Mouse (Mus musculus): ENCODE data around the gene Gigyf1.
A peak's percentile ranks its signal among the peaks of the same experiment; 100 is the strongest.

Gigyf1 gene

DNA sequence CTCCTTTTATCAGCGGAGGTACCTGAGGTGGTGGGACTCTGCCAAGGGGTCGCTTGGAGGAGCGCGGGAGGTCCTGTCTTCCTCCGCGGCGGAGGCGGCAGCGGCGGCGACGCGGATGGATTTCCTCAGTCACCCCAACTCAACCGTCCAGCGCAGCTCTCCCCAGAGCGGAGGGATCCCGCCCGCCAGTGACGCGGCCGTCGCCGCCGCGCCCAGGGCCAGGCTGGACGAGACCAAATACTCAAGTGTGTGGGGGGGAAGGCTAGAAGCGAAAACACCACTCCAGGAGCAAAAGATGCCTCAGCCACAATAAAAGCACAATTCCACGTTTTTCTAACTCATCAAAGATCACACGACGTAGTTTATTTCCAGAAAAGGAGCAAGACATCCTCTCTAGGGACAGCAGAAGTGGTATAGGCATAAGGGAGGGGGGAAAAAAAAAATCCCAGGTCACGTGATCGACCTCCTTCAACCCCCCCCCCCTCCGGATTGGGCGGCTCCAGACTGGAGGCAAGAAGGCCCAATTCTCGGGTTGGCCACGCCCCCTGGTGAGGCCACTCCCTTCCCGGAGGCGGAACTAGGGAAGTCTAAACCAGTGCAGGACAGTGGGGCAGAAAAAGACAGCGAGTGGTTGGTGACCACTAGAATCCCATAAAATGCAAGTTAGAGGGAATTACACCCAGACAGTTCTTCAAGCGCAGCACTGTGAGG is 14.9 kb downstream of the Gigyf1 start, which contains the start of the genes Epo and Gnb2:
Epo (minus strand) TSS at position 126 of the 711 bp plus-strand sequence.
Gnb2 (minus strand) TSS at position 394 of the 711 bp plus-strand sequence.
- peak; percentile 98 for DNase-seq (ENCODE audit: low read depth, low spot score)

DNA sequence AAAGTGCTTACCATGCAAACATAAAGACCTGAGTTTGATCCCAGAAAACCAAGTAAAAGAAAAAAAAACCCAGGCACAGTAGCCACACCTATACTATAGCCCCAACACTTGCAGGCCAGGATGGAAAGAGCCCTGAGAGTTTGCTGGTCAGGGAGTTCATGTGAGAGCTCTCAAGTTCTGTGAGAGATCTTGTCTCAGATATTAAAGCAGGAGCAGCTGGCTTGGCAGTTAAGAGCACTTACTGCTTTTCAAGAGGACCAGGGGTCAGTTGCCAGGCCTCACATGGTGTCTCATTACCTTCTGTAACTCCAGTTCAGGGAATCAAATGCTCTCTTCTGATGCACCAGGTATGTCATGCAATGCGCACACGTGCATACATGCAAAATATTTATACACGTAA is 16.4 kb downstream of the Gigyf1 start:
- no peak for DNase-seq (ENCODE audit: low read depth, low spot score)

DNA sequence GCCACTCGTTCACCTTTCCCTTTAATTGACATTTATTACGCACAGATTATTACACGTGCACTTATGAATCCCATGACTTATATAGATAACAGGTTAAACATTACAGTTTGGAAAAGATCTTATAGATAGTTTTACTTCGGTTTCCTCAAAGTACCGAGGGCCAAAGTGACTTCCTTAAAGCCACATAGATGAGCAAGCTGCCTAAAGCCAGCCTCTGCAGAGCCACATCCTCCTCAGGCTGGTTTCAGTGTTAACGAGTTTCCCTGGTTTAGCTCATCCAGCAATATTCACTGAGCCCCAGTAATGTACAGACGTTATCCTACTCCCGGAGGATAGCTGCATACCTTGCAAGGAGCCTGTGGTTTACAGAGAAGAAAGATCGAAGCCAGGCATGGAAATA is 17.0 kb downstream of the Gigyf1 start:
- DNase-seq (ENCODE audit: low read depth, low spot score), result no peak

DNA sequence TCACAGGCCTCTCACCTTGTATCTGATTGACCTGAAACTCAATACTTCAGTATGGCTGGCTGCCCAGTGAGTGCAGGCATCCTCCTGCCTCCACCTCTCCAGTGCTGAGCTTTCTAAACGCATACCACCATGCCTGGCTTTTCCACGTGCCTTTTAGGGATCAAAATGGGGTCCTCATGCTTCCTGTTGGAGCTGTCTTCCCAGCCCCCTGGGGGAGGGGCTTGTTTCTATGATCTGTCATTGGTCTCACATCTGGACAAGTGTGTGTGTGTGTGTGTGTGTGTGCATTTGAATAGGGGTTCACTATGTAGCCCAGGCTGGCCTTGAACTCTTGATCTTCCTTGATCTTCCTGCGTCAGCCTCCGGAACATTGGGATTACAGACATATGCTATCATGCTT is 19.1 kb downstream of the Gigyf1 start:
- no peak for DNase-seq (ENCODE audit: low read depth, low spot score)

DNA sequence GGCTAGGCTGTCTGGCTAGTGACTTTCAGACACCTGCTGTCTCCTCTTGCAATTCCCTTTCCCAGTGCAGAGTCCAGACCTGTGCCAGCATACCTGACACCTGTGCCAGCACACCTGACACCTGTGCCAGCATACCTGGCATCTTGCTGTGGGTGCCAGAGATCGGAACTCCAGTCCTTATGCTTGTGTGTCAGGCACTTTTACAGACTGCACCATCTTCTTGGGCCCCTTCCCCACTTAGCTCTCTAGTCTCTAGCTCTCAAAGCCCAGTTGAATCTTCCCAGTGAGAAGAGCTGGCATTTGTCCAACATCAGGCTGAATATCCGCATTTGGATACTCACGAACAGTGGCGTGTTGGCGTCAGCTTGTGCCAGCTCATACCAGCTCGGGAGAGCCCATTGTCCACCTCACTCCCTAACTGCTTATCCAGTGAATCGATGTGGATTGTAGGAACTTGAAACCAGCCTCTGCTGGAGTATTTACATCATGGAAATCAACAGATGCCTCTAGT is 21.0 kb downstream of the Gigyf1 start:
- no peak for DNase-seq (ENCODE audit: low read depth, low spot score)

DNA sequence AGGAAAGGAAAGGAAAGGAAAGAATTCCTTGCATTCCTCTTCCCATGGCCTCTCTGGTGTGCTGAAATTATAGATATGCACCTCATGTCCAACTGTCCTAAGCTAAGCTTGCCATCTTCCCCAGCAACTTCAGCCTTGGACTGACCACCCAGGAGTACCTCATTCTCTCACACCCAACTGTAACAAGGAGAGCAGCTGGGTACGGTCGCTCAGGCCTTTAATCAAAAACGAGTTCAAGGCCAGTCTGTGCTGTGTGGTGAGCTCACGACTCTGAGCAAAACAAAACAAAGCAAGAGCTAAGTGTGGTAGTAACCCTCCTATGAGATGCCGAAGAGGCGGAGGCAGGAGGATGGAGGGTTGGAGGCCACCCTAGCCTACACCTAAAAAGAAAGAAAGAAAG is 22.6 kb downstream of the Gigyf1 start:
- no peak for DNase-seq (ENCODE audit: low read depth, low spot score)

DNA sequence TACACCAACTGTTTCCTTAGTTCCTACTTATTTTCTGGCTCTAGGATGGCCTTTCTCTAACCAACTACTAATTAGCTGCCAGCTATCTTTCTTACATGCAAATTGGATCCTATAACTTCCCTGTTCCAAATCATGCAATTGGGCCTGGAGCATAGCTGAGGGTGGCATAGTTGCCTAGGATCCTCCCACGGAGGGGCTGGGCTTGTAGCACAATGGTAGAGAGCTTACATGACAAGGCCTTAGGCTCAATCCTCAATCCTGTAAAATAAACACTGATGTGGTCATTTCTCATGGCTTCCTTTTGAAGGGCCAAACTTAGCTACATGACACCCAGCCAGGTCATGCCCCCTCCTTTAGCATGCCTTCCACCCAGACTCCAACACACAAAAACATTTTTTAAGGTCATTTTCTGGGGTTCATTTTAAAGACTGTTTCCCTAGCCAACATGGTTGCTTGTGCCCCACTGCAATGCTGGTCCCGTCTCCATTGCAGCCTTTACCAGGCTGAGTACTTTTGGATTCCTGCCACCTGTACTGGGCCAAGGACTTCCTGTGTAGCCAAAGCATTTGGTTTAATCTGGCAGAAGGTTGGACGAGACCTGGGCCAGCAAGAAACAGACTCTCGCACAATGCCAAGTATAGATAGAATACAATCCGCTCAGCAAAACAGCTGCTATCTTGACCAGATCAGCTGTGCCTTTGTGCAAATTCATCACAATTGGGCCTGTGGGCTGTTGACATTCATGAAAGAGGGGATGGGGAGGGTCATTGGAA is 23.6 kb downstream of the Gigyf1 start:
- no peak for DNase-seq (ENCODE audit: low read depth, low spot score)

- no peak for DNase-seq (ENCODE audit: low read depth, low spot score)
Observed at GRCm38 (mm10) chr5:137544926-137545325, 26.6 kb downstream of the Gigyf1 start.

GRCm38 (mm10) chr5:137545596-137545995 is 27.2 kb downstream of the Gigyf1 start:
- DNase-seq (ENCODE audit: low read depth, low spot score), result no peak

- no peak for DNase-seq (ENCODE audit: low read depth, low spot score)
Observed at GRCm38 (mm10) chr5:137549840-137550239, 31.5 kb downstream of the Gigyf1 start.

GRCm38 (mm10) chr5:137551119-137551518 is 32.8 kb downstream of the Gigyf1 start:
- no peak for DNase-seq (ENCODE audit: low read depth, low spot score)

GRCm38 (mm10) chr5:137553000-137553399 is 34.7 kb downstream of the Gigyf1 start:
- no peak for DNase-seq (ENCODE audit: low read depth, low spot score)

DNA sequence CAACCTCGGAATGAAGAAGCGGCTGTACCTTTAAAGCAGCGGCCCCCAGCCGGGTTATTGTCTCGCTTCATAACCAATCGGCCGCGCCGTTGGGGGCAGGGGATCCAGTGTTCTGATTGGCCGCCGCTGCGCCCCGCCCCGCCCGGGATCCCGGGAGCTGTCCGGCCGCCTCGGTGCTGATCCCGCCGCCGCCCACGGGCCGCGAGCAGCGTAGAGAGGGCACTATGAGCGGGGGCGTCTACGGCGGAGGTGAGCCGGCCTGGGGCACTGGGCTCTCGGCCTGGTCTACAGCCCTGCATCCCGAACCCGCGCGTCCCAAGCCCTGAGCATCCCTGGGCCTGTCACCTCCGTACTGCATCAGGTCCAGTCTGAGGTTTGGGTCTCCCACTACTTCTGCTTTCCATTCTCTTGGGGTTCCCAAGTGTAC is 35.1 kb downstream of the Gigyf1 start, which contains the start of gene Actl6b:
Actl6b (plus strand) TSS at position 107 of the 427 bp plus-strand sequence.
- peak; percentile 76 for DNase-seq (ENCODE audit: low read depth, low spot score)

GRCm38 (mm10) chr5:137553898-137554297 is 35.5 kb downstream of the Gigyf1 start:
- DNase-seq (ENCODE audit: low read depth, low spot score), result no peak

- no peak for DNase-seq (ENCODE audit: low read depth, low spot score)
Observed at GRCm38 (mm10) chr5:137561556-137561955, 43.2 kb downstream of the Gigyf1 start.

GRCm38 (mm10) chr5:137562965-137563364 is 44.6 kb downstream of the Gigyf1 start:
- DNase-seq (ENCODE audit: low read depth, low spot score), result no peak

GRCm38 (mm10) chr5:137565744-137566143 is 47.4 kb downstream of the Gigyf1 start:
- DNase-seq (ENCODE audit: low read depth, low spot score), result no peak

GRCm38 (mm10) chr5:137566416-137566815 is 48.1 kb downstream of the Gigyf1 start:
- DNase-seq (ENCODE audit: low read depth, low spot score), result no peak

DNA sequence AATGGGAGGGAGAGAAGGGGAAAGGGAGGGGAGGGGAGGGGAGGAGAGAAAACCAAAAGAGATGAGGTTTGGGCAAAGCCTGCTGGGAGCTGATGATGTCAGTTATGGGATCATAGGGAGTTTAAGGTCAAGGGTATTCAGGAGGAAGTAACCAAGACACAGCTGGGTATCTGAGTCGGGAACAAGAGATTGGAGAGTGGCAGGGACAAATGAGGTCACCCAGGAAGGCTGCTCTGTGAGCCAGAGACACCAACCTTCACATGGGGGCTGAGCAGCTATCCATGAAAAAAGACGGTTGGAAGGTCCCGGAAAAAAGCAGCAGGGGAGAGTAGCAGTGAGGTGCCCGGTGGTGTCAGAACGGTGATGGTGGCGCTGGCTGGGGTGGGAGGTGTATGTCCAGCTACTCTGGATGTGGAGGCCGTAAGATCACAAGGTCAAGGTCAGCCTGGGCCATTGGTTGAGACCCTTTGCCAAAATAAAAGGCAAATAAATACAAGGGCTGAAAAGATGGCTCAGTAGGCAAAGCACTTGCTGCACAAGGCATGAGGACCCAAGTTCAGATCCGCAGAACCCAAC is 50.0 kb downstream of the Gigyf1 start:
- DNase-seq (ENCODE audit: low read depth, low spot score), result no peak

- no peak for DNase-seq (ENCODE audit: low read depth, low spot score)
Observed at GRCm38 (mm10) chr5:137569031-137569430, 50.7 kb downstream of the Gigyf1 start.

GRCm38 (mm10) chr5:137569665-137570064 is 51.3 kb downstream of the Gigyf1 start, which contains the start of gene Tfr2:
Gene Tfr2 (plus strand): TSS chr5:137569840.
- DNase-seq (ENCODE audit: low read depth, low spot score), result no peak

DNA sequence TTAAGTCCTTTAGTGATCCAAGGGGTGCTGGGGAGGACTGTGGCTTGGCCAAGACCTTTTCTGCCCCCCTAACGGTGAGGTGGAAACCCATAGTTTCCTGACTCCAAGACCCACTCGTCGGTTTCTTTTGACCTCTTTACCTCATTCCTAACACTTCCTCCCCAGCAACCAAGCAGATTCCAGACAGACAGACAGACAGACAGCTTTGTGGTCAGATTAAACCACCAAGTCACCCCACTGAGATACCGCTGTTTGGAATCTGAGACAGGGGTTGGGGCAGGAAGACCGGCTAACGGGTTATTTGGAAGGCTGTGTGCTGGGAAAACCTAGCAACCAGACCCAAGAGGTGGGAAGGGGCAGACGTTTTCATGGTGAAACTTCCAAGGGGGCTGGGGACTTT is 51.8 kb downstream of the Gigyf1 start:
- DNase-seq (ENCODE audit: low read depth, low spot score), result no peak
